Mouse (Mus musculus): Measurements from ENCODE around the gene Gpr146.

The Gpr146 gene

GRCm38 (mm10) chr5:139399991-139400390 lies 22.5 kb downstream of the Gpr146 start:
- DNase-seq (ENCODE audit: low spot score in 2 of 2): no peak

DNA sequence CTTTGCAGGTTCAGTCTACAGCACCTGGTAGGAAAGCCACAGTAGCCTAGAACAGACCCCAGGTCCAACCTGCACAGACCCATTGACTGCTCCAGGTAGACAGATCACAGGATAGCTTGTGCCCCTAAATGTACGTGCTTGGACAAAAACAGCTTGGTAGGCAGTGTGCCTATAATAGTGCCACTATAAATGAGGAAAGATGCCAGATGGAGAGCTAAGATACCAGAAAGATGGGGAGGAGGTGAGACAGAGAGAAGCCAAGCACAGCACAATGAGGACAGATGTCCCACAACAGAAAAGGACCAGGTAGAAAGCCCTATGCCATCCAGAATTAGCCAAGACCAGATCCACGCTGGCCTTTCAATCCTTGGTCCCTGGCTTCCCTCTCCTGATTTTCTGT lies 24.6 kb downstream of the Gpr146 start:
- DNase-seq (ENCODE audit: low spot score in 2 of 2): no peak

DNA sequence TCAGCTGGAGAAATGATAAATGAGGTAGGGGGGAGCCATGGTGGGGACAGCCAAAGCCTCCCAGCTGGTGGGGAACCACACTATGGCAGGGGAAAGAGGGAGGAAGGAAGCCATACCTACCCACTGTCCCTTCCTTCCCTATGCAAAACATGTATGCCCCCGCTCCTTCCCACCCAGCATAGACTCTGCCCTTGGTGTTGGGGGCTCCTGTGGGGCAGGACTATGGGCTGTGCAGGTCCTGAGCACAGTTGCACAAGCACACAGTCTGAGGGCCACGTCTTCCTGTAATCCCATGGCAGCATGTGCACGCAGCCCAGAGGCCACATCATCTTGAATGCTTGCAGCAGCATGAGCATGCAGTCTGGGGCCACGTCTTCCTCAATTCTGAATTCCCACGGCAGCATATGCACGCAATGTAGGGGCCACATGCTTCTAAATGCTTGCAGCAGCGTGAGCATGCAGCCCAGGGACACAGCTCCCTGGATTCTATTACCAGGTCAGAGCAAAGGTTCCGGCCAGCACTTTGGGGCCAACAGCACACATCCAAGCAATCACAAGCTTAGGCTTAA lies 26.3 kb downstream of the Gpr146 start:
- DNase-seq (ENCODE audit: low spot score in 2 of 2): no peak

DNA sequence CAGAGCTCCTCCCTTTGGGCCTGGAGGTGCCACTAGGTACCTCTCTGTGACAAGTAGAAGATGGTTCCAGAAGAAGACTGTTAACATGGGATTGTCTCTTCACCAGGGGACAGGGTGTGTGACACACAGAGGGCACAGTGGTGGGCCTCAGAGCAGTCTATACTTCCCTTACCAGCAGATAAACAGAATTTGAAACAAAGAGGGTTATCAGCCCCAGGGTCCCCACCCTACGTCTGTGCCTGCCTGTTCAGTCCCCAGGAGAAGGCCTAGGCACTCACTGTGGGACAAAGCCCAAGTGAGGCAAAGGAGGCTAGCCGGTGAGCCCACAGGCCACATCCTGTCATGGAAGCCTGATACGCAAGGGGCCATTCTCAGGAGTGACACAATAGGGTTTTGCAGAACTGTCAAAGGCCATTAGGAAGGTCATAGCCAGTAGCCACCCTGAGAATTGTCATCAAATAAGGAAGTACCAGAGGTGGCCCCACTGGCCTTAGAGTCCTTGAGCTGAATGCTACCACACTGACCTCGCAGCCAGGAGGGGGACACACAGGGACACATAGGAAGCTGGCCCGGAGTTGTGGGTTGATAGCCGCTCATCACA lies 27.4 kb downstream of the Gpr146 start, which contains the start of gene C130050O18Rik:
C130050O18Rik (plus strand) TSS at position 480 of the 601 bp plus-strand sequence.
- DNase-seq (ENCODE audit: low spot score in 2 of 2): no peak

DNA sequence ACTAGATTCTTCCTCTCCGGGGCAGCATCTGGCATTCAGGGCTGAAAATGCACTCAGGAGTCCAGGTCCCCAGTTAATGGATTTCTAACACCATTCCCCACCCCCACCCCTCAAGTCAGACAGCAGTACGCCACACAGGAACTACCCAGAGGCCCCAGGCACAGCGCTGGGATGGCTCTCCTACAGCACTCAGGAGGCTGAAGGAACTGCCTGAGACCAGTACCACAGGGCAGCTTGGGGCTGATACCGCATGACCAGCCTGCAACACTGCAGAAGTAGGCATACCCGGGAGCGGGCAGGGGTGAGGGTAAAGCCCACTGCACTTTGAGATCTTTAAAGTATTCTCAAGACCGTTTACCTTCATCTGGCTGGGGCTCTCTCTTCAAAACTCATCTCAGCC lies 28.0 kb downstream of the Gpr146 start:
- DNase-seq (ENCODE audit: low spot score in 2 of 2): no peak

- DNase-seq (ENCODE audit: low spot score in 2 of 2): no peak
Measured at GRCm38 (mm10) chr5:139405953-139406352, 28.5 kb downstream of the Gpr146 start.

DNA sequence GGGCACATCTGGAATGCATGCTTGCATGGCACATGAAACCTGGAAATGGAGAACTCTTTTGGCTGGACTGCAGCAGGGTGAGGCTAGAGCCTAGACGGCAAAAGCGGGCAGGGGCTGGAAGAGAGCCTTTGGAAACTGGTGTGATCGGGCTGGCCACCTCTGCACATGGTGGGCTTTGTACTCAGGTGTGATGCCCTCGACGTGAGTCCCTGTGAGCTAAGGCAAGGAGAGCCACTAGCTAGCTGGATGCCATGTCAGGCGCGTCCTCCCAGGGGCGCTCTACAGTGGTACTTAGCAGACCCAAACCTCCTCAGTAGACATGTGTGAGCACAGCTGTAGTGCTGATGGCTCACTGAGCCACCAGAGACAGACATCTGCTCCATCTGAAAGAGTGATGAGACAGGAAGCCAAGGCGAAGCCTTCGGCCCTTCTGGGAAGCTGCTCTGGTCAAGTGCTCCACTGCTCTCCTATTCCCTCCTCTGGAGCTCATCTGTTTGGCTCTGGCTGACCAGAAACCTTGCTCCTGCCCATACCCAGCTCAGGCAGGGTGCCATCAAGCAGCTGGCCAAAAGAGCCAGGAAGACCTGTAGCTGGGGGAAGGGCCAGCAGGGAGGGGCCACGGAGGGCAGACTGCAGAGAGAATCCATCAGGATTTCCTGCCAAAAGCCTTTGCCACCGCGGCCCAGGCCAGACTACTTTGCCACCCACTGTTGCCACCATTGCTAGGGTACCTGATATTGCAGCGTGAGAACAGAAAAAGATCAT lies 29.8 kb downstream of the Gpr146 start:
- DNase-seq (ENCODE audit: low spot score in 2 of 2): no peak

- no peak for DNase-seq (ENCODE audit: low spot score in 2 of 2)
Measured at GRCm38 (mm10) chr5:139408511-139408910, 31.0 kb downstream of the Gpr146 start.

GRCm38 (mm10) chr5:139409412-139409811 lies 31.9 kb downstream of the Gpr146 start:
- no peak for DNase-seq (ENCODE audit: low spot score in 2 of 2)

DNA sequence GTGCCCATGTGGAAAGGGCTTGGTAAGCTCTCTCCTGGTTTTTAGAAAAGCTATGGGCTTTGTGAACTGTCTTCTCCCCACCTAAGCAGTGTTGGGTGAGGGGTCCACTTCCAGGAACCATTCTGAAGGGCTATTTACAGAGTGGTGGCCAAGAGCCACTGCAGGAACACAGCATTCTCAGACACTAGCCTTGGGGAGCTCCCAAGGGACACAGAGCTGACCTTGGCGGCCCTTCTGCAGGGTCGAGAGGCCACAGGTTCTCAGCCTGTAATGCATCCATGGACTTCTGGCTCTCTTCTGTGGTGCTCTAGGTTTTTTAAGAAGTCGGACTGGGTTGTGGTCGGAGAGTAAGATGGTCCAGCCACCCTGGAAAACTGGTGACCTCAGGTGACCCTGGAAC lies 32.6 kb downstream of the Gpr146 start:
- DNase-seq (ENCODE audit: low spot score in 2 of 2): no peak

DNA sequence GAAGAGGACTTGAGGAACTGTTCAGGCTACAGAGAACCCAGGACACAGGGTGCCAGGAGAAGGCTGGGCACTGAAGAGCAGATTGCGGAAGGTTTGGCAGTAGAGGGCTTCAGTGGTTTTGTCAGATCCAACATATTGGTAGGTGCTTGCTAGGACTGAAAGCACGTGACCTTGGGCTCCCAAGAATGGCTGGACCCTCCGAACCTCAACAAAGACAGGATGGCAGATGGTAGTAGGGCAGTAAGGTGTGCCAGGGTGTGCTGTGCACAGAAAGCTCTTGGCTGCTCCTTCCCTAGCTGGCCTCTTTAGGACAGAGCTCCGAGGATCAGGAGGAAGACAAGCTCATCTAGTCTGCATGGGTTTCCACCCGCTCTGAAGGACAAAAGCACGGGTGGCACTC lies 33.6 kb downstream of the Gpr146 start:
- DNase-seq (ENCODE audit: low spot score in 2 of 2): no peak

DNA sequence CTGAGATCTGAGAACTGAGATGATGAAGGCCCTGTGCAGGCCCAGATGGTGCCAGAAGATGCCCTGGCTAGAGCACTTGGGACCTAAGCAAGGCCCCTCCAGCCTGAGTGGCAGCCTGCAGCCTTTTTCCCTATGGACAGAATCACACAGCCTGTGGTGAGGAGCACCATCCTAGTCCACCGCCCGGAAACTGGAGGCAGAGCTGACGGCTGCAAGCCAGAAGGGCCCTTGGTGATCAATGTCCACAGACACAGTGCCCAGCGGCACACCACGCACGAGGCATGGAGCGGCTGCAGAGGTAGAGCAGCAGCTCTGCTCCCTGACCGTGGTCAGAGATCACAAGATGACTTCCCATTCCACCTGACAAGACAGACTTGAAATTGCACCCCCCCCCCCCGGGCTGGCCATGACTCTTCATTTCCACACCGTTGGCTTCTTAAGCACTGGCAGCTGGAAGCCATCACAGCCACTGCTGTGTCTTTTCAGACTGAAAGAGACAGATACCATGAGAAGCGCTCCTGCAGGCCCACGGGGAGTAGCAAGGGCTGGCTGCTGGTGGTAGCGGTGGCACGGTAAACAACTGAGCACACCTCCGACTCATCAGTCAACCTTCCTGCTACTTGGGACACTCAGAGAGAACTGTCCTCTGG lies 34.3 kb downstream of the Gpr146 start:
- no peak for DNase-seq (ENCODE audit: low spot score in 2 of 2)

GRCm38 (mm10) chr5:139413545-139413944 lies 36.0 kb downstream of the Gpr146 start:
- DNase-seq (ENCODE audit: low spot score in 2 of 2): no peak

DNA sequence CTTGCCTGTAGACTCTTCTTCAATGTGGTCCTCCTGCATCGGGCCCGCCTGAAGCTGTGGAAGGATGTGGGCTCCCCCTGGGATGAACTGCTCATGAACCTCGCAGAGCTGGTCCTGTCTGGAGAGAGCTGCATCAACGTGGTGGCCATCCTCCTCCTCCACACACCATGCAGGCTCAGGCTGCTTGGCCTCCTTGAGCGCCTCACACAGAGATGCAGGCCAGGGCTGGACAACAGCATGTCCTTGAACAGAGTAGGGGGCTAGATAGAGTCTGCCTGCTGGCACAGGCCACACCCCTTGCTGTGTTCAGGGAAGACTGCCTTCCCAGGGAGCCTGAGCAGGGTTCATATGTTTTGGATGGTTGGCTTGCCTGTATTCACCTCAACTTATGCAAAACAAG lies 37.5 kb downstream of the Gpr146 start:
- no peak for DNase-seq (ENCODE audit: low spot score in 2 of 2)

DNA sequence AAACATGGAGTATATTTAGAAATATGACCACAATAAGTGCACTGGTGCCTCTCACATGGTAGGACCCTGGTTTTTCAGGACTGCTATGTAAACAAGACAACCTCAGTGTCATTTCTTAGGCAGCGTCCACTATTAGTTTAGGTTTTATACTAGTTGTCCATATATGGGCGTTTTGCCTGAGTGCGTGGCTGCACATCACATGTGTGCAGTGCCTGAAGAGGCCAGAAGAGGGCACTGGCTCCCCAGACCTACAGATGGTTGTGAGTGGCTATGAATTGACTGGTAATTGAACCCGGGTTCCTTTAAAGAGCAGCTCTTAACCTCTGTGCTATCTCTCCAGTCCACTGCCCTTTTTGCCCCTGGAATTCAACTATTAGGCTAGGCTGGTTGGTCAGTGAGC lies 39.4 kb downstream of the Gpr146 start:
- no peak for DNase-seq (ENCODE audit: low spot score in 2 of 2)

DNA sequence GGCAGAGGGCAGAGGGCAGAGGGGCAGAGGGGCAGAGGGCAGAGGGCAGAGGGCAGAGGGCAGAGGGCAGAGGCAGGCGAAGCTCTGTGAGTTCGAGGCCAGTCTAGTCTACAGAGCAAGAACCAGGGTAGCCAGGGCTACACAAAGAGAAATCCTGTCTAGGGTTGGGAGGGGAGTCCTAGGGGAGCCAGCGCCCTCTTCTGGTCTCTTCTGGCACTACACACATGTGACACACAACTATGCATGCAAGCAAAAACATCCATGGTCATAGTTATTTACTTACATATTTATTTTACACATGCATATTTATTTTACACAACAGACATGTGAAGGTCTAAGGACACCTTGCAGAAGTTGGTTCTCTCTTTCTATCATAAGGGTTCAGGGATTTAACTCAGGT lies 40.0 kb downstream of the Gpr146 start:
- no peak for DNase-seq (ENCODE audit: low spot score in 2 of 2)

GRCm38 (mm10) chr5:139418110-139418509 lies 40.6 kb downstream of the Gpr146 start:
- no peak for DNase-seq (ENCODE audit: low spot score in 2 of 2)

DNA sequence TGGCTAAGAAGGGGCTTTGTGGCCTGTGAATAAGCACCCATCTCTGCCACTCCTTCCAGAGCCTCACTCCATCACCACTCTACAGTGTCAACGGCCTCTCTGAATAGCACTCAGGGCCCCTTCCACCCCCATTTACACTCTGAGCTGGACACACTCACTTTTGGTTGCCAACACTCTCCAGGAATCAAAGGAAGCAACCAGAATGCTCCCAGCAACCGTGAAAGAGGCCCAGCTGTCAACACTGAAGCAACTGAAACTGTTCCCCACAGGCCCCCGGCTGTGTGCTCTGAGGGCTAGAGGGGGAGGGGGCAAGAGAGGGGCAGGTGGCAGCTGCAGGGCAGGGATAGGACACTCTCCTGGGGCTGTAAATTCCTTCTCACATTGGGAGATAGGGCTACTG lies 41.1 kb downstream of the Gpr146 start:
- no peak for DNase-seq (ENCODE audit: low spot score in 2 of 2)

GRCm38 (mm10) chr5:139423026-139423865 lies 45.7 kb downstream of the Gpr146 start, which contains the start of gene Gper1:
TSS of gene Gper1 (plus strand) at chr5:139423151.
- no peak for DNase-seq (ENCODE audit: low spot score in 2 of 2)

- no peak for DNase-seq (ENCODE audit: low spot score in 2 of 2)
Measured at GRCm38 (mm10) chr5:139425198-139425597, 47.7 kb downstream of the Gpr146 start.

- DNase-seq (ENCODE audit: low spot score in 2 of 2): no peak
Measured at GRCm38 (mm10) chr5:139427001-139427400, 49.5 kb downstream of the Gpr146 start.

DNA sequence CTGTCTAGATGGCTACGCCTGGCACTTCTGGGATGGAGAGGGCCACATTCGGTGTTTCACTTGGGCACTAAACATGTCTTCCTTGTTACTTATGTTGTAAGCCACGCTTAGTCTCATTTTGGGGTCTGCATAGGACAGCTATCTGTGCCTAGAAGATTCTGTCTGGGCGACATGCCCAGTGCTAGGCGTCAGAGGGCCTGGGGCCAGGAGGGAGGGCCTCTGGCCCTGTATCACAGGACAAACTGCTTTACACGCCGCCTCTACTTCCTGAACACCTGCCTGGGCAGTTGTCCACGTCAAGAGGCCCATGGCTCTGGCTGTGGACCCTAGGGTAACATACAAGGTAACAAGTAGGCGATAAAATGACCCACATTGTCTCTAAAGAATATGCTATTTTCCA lies 50.5 kb downstream of the Gpr146 start:
- no peak for DNase-seq (ENCODE audit: low spot score in 2 of 2)
